Mouse (Mus musculus) Patski (cell line): Measurements from ENCODE around the gene Klhl26. TPM values are rescaled to one million over a fixed set of nuclear protein-coding genes. Genes with fewer than 3 reads are reported as not detected.

Experiments
- ATAC-seq: fragments of 100-300 bp; one replicate; pipeline ENCODE4 v1.8.0; 2021
- CTCF ChIA-PET: fragments of 350-600 bp; sonication (Branson Sonifier 250); formaldehyde crosslinking; loops from one replicate; lab custom pipeline; 2022; ENCODE audit warnings: inconsistent platforms; lab: Charles Lee
- POLR2A ChIA-PET: fragments of 350-600 bp; sonication (Branson Sonifier 250); formaldehyde crosslinking; loops from one replicate; lab custom pipeline; 2022; ENCODE audit warnings: antibody characterized with exemption, inconsistent platforms; lab: Charles Lee
- DNase-seq: peaks from one replicate; pipeline ENCODE4 v3.0.0-alpha.2; 2011; ENCODE audit warnings: low read depth, low spot score
- H3K27me3 ChIP-seq: fragments of 371-371 bp; one replicate; pipeline ENCODE4 v1.5.1; 2021
- CTCF ChIP-seq: fragments of 100-300 bp; IDR thresholded peaks from one replicate; pipeline ENCODE4 v1.5.1; 2021
- in situ Hi-C: fragments of 300-500 bp; cut with MboI; formaldehyde crosslinking; loops from 3 replicates; pipeline ENCODE4 v1.11.1; 2018; ENCODE audit warnings: low pct_unique_long_range_greater_than_20kb, mixed read lengths
- polyA plus RNA-seq: library from polyadenylated mRNA; unstranded; gene quantifications from one replicate; pipeline ENCODE4 v1.2.3, GENCODE M21; 2021

Klhl26 gene
- polyA plus RNA-seq, 1 experiment from 2014 or later = 27.5 TPM

- TF ChIP-seq CTCF = no peak
- H3K27me3 ChIP-seq = no peaks in the 10 kb centered on the region
- POLR2A ChIA-PET = no interaction called here
- in situ Hi-C loops = loop anchor here (5.0 kb wide), 2 partner anchors 90 to 125 kb away; no protein-coding TSS in a partner anchor
- no peak for DNase-seq
- CTCF ChIA-PET = interaction anchor here (1.0 to 3.0 kb wide), 3 partner anchors 53 to 119 kb away, joined by 3 to 18 read pairs (median 4); no protein-coding TSS in a partner anchor
- no peak for ATAC-seq
These were observed 25.8 kb upstream of the Klhl26 start for GRCm38 (mm10) chr8:70502540-70502939.

GRCm38 (mm10) chr8:70501820-70502529 is 25.2 kb upstream of the Klhl26 start:
- POLR2A ChIA-PET = no interaction called here
- in situ Hi-C loops = loop anchor here (5.0 kb wide), 2 partner anchors 90 to 125 kb away; no protein-coding TSS in a partner anchor
- DNase-seq (no peak), ATAC-seq (no peak)
- CTCF ChIA-PET = interaction anchor here (1.4 kb wide), 1 partner anchor 53 kb away, joined by 4 read pairs; no protein-coding TSS in a partner anchor
- no peaks in the 10 kb centered on the region for H3K27me3 ChIP-seq
- TF ChIP-seq CTCF = no peak

GRCm38 (mm10) chr8:70500386-70501301 is 23.9 kb upstream of the Klhl26 start:
- no peak for ATAC-seq
- no peak for TF ChIP-seq CTCF
- in situ Hi-C loops = loop anchor here (5.0 kb wide), 2 partner anchors 88 to 123 kb away; no protein-coding TSS in a partner anchor
- H3K27me3 ChIP-seq = no peaks in the 10 kb centered on the region
- ChIA-PET POLR2A (interaction anchor here (0.5 kb wide), 1 partner anchor 406 kb away, joined by 5 read pairs; no protein-coding TSS in a partner anchor), CTCF (interaction anchor here (0.9 to 1.0 kb wide), 2 partner anchors 53 to 117 kb away, joined by 3 to 7 read pairs; no protein-coding TSS in a partner anchor)
- no peak for DNase-seq

- DNase-seq = no peak
- TF ChIP-seq CTCF = no peak
- no peak for ATAC-seq
- POLR2A ChIA-PET = interaction anchor here (1.2 to 1.4 kb wide), 2 partner anchors 25 to 44 kb away, joined by 3 to 4 read pairs; partner anchors contain the start of gene Ell
- CTCF ChIA-PET = interaction anchor here (2.6 kb wide), 1 partner anchor 9 kb away, joined by 7 read pairs; no protein-coding TSS in a partner anchor
- in situ Hi-C loops = no loop called here
- no peaks in the 10 kb centered on the region for H3K27me3 ChIP-seq
These were observed 18.9 kb upstream of the Klhl26 start for GRCm38 (mm10) chr8:70495771-70496062.

- no peak for TF ChIP-seq CTCF
- ChIA-PET POLR2A (interaction anchor here (1.2 to 1.4 kb wide), 2 partner anchors 25 to 44 kb away, joined by 3 to 4 read pairs; partner anchors contain the start of gene Ell), CTCF (interaction anchor here (2.6 kb wide), 1 partner anchor 10 kb away, joined by 7 read pairs; no protein-coding TSS in a partner anchor)
- in situ Hi-C loops = no loop called here
- ATAC-seq = no peak
- DNase-seq = no peak
- H3K27me3 ChIP-seq = no peaks in the 10 kb centered on the region
These were observed 18.4 kb upstream of the Klhl26 start for GRCm38 (mm10) chr8:70495001-70495770.

- DNase-seq (no peak), ATAC-seq (no peak)
- no peaks in the 10 kb centered on the region for H3K27me3 ChIP-seq
- in situ Hi-C loops = no loop called here
- TF ChIP-seq CTCF = no peak
- ChIA-PET POLR2A (interaction anchor here (0.5 to 1.2 kb wide), 2 partner anchors 45 to 245 kb away, joined by 3 to 4 read pairs; partner anchors contain the start of gene Ell), CTCF (interaction anchor here (2.6 kb wide), 1 partner anchor 10 kb away, joined by 7 read pairs; no protein-coding TSS in a partner anchor)
These were observed 17.7 kb upstream of the Klhl26 start for GRCm38 (mm10) chr8:70494416-70494945.

GRCm38 (mm10) chr8:70493692-70494415 is 17.1 kb upstream of the Klhl26 start:
- POLR2A ChIA-PET = interaction anchor here (0.5 kb wide), 1 partner anchor 245 kb away, joined by 3 read pairs; no protein-coding TSS in a partner anchor
- DNase-seq (no peak), ATAC-seq (peak; percentile 19)
- in situ Hi-C loops = no loop called here
- no peaks in the 10 kb centered on the region for H3K27me3 ChIP-seq
- no peak for TF ChIP-seq CTCF
- CTCF ChIA-PET = interaction anchor here (2.6 kb wide), 1 partner anchor 11 kb away, joined by 7 read pairs; no protein-coding TSS in a partner anchor

- ATAC-seq (no peak), DNase-seq (no peak)
- no peaks in the 10 kb centered on the region for H3K27me3 ChIP-seq
- POLR2A ChIA-PET = no interaction called here
- no peak for TF ChIP-seq CTCF
- CTCF ChIA-PET = no interaction called here
- in situ Hi-C loops = no loop called here
These were observed 16.2 kb upstream of the Klhl26 start, which contains the start of gene Crlf1 for GRCm38 (mm10) chr8:70492664-70493640. Crlf1 (plus strand) TSS chr8:70493158.
